Mouse (Mus musculus): ENCODE data around the gene Dmrtc2.
A peak's percentile ranks its signal among the peaks of the same experiment; 100 is the strongest.
"Not testable (repeated sequence)": the region's sequence is repeated elsewhere in the genome, so short reads cannot be mapped to it uniquely, and the experiment has no call there.

The Dmrtc2 gene

GRCm38 (mm10) chr7:24869080-24869479 is 777 bp upstream of the Dmrtc2 start:
- DNase-seq (ENCODE audit: low spot score) = no peak

GRCm38 (mm10) chr7:24877588-24877987 is 7.7 kb downstream of the Dmrtc2 start:
- DNase-seq (ENCODE audit: low spot score) = no peak

- DNase-seq (ENCODE audit: low spot score) = no peak
These were observed 9.8 kb downstream of the Dmrtc2 start for GRCm38 (mm10) chr7:24879620-24880019.

DNA sequence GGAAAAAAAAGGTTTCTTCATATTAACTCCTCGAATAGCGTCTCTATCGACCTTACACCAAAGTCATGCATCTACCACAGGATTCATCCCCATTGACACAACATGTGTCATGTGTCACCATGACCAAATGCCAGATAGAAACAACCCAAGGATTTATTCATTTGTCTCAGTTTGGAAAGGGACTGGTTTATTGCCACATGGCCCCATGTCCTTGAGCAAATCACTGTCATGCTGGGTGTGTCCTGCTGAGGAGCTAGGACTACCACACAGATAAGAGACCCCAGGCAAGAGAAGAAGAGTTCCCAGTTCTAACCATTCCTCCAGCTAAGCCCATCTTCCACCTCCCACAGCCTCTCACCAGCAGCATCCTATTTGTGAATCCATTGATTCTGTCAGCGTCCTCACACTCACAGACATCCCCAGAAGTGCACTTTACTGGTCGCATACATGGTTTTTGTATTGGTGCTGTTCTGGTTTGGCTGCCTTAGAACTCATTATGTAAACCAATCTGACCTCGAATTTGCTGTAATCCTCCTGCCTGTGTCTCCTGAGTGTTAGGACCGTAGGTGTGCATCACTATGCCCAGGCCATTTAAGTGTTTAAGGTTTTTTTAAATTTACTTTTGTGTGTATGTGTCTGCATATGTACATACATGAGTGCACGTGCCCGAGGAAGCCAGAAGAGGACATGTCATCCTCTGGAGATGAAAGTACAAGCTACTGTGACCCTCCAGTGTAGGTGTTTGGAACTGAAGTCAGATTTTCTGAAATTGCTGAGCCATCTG is 12.8 kb downstream of the Dmrtc2 start:
- DNase-seq (ENCODE audit: low spot score) = no peak

GRCm38 (mm10) chr7:24883896-24884692 is 14.2 kb downstream of the Dmrtc2 start, which contains the start of gene Rps19:
TSS of gene Rps19 (plus strand) at chr7:24884371.
- peak; percentile 95 for DNase-seq (ENCODE audit: low spot score)

GRCm38 (mm10) chr7:24884693-24885291 is 14.9 kb downstream of the Dmrtc2 start:
- no peak for DNase-seq (ENCODE audit: low spot score)

GRCm38 (mm10) chr7:24885468-24886307 is 15.8 kb downstream of the Dmrtc2 start:
- DNase-seq (ENCODE audit: low spot score) = no peak

GRCm38 (mm10) chr7:24886308-24886633 is 16.4 kb downstream of the Dmrtc2 start:
- DNase-seq (ENCODE audit: low spot score) = no peak

DNA sequence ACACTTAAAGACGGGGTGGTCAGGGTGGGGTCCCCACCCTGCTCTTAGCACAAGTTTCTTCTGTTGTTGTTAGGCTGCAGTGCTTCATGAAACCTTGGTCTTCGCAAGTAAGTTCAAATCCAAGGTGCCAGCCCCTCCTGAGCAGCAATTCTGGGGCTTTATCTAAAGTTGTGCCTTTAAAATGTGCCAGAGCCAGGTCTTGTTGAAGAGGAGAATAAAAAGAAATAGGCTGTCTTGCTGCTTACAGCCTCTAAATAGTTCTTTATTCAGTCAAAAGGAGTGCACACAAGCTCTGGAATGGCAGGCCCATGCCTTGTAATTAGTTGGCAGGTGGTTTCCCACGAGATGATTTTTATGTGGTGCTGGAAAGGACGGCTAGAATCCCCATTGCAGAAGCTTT is 17.2 kb downstream of the Dmrtc2 start:
- DNase-seq (ENCODE audit: low spot score) = no peak

DNA sequence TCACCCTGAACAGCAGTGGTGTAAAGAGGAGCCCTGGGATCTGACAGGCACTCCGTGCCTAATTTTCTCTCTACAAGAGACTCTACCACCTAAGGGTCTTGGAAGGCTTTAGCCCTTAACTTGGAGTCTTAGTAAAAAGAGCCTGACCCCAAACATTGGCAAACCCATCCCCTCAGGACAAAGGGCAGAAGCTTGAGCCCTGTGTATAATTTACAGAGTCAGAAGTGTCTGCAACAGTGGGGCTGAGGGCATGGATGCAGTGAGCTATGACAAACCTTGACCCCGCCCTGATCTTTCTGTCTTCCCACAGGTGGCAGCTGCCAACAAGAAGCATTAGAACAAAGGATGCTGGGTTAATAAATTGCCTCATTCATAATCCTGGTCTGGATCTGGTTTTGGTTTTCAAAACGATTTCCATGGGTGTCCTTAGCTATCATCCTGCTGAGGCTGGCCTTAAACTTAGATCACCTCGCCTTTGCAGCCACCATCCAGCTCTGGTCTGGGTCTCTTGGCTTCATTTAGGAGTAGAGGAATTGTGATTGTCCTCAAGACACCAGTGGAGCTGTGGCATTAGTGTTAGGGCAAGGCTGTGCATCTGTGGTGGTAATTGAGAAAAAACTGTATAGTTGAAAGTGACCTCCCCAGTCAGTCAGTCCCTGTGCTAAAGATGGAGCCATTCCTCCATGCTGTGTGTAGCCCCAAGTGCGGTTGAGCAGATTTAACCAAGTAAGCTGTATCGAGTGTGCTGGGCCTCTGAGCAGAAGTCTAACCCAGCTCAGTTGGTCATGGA is 19.8 kb downstream of the Dmrtc2 start:
- no peak for DNase-seq (ENCODE audit: low spot score)

- no peak for DNase-seq (ENCODE audit: low spot score)
These were observed 20.7 kb downstream of the Dmrtc2 start for GRCm38 (mm10) chr7:24890281-24891216.

GRCm38 (mm10) chr7:24891241-24892124 is 21.6 kb downstream of the Dmrtc2 start:
- no peak for DNase-seq (ENCODE audit: low spot score)

GRCm38 (mm10) chr7:24892125-24892583 is 22.3 kb downstream of the Dmrtc2 start:
- no peak for DNase-seq (ENCODE audit: low spot score)

DNA sequence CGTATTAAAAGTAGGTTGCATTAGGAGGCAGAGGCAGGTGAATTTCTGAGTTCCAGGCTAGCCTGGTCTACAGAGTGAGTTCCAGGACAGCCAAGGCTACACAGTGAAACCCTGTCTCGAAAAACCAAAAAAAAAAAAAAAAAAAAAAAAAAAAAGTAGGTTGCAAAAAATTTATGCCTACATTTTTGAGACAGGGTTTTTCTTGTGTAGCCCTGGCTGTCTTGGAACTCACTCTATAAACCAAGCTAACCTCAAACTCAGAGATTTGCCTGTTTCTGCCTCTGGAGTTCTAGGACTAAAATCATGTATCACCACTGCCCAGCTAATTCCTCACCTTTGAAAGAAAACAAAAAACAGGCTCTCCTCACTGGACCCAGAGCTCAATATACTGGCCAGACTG is 25.9 kb downstream of the Dmrtc2 start:
- not testable (repeated sequence) for DNase-seq (ENCODE audit: low spot score)

DNA sequence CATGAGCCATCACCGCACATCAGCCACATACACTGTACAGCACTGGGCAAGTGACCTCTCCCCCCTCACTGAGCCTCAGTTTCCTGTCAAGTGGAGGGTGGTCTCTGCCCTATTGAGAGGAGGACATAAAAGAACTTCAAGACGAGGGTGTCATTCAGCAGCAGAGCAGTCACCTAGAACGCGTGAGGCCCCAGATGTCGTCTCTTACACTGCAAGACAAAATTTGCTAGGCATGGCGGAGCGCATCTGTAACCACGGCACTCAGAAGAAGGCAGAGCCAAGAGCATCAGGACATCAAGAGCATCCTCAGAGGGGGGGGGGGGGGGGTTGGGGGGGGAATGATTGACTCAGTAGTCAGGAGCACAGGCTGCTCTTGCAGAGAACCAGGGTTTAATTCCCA is 26.4 kb downstream of the Dmrtc2 start:
- no peak for DNase-seq (ENCODE audit: low spot score)

- no peak for DNase-seq (ENCODE audit: low spot score)
These were observed 27.4 kb downstream of the Dmrtc2 start, which contains the start of gene Cd79a for GRCm38 (mm10) chr7:24897224-24897623. TSS of gene Cd79a (plus strand) at chr7:24897381.

DNA sequence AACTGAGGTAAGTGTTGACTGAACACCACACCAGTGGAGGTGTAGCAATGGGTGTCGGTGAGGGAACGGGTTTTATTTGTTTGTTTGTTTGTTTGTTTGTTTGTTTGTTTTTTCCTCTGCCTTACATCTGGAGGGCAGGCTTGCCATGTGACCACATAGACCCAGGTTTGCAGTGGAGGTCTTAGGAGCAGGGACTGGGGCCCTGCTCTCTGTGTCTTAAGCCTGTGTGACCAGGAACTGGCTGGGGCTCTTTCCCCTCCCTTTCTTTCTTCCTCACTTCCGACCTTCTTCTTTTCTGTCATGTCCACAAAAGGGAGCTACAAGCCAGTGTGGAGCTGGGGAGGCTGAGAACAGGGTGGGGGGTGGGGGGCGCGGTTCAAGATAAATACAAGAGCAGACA is 28.1 kb downstream of the Dmrtc2 start:
- no peak for DNase-seq (ENCODE audit: low spot score)

GRCm38 (mm10) chr7:24901114-24901513 is 31.3 kb downstream of the Dmrtc2 start:
- no peak for DNase-seq (ENCODE audit: low spot score)

DNA sequence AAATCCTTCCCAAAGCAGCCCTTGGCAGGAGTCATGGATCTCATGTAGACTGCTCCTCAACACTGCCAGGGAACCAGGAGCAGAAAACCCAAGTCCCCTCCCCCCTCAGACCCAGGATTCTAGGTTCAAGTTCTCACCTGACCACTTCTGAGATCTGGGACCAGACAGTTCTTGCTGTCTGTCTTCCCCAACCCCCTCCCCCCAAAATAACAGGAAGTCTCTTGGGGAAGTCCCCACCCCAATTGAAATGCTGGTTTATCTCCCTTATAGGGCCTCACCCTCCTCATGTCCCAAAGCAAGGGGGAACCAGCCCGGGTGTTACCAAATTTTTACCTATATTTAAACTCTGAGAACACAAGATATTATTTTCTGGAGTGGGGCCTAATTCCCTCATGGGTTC is 32.0 kb downstream of the Dmrtc2 start:
- DNase-seq (ENCODE audit: low spot score) = no peak

Data from layer of hippocampus, adult 9-10 months (tissue).